Mouse (Mus musculus) brain, embryonic 14.5 days (tissue): ENCODE data around the gene Fbxw17.

Source experiments
- CTCF ChIP-seq: fragments of 200-500 bp; IDR thresholded peaks from 2 replicates; pipeline ENCODE4 v1.5.1; 2012; ENCODE audit warnings: inconsistent platforms, mild to moderate bottlenecking, moderate library complexity, borderline replicate concordance; ENCODE audit not compliant: insufficient read depth, insufficient read length; ENCODE audit errors: extremely low read depth
- POLR2A ChIP-seq: fragments of 200-500 bp; IDR thresholded peaks from 2 replicates; pipeline ENCODE4 v1.6.1; 2012; ENCODE audit warnings: mild to moderate bottlenecking, inconsistent platforms, borderline replicate concordance; ENCODE audit not compliant: poor library complexity, insufficient read depth, insufficient read length, severe bottlenecking; ENCODE audit errors: extremely low read depth

- no peak for TF ChIP-seq POLR2A
- TF ChIP-seq CTCF: no peak
Measured at GRCm38 (mm10) chr13:50464621-50465562, 47.2 kb downstream of the Fbxw17 start.
